Comparison of ENCODE assay signal across 9 mouse cellular contexts in the genomic region with DNA sequence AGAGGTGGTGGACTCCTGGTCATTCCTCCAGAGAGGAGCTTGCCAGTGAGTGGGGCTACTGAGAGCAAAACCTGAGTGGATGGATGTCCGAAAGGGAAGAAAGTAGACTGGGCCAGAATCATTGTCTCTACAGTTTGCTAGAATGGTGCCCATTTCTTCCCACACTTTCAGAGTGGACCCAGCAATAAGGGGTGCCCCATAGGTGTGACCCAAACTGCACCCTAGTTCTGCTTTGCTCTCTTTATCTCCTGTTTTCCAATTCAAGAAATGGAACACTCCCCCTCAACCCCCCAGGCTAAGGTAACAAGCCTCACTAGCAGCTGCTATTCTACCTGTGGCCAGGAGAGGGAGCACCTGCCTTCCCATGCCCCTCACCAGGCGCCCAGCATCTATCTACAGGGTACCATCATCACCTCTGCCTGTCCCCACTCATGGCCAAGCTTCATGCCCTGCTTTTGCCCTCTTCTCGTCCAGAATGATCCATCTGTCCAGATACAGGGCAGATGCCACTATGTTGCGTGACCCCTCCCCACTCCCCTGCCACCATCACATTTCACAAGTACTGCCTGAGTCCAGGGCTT. TPM values are rescaled to one million over a fixed set of nuclear protein-coding genes. Genes with fewer than 3 reads are reported as not detected.
DNase-seq lines count a peak whose midpoint lies in the region; ATAC-seq and TF ChIP-seq lines count a peak whose summit lies in the region.
"Had no signal": no experiment of that assay in that cellular context is flagged by ENCODE, and none has a peak within 500 bp of the region (broad histone marks: within the 10 kb centered on the region; RNA-seq: fewer than 3 reads in every experiment).

No protein-coding gene starts in this region.

- H3K27ac ChIP-seq in embryonic facial prominence, embryonic 14.5 days (replicated peaks; ENCODE audit: low read depth, low read length), result no peak overlapping the region
- no peak overlapping the region for H3K27ac ChIP-seq in hindbrain, embryonic 16.5 days (ENCODE audit: low read depth, low read length)
- H3K27ac ChIP-seq in limb, embryonic 14.5 days (replicated peaks; ENCODE audit: low read depth, low read length), result no peak overlapping the region
- H3K27ac ChIP-seq: embryonic facial prominence, embryonic 15.5 days had no signal

- no peak overlapping the region for H3K4me2 ChIP-seq in embryonic facial prominence, embryonic 14.5 days (ENCODE audit: low read depth, low read length)
- no peak overlapping the region for H3K4me2 ChIP-seq in hindbrain, embryonic 16.5 days (ENCODE audit: low read length)
- H3K4me2 ChIP-seq in limb, embryonic 14.5 days (replicated peaks; ENCODE audit: low read depth, low read length, severe bottlenecking), result no peak overlapping the region
- H3K4me2 ChIP-seq: embryonic facial prominence, embryonic 15.5 days had no signal

- WGBS in embryonic facial prominence, embryonic 14.5 days, result 55% methylated on average over 4 of the region's 4 CpGs
- 58% methylated on average over 4 of the region's 4 CpGs for WGBS in hindbrain, embryonic 16.5 days
- 53% methylated on average over 4 of the region's 4 CpGs for WGBS in limb, embryonic 14.5 days

- H3K27me3 ChIP-seq in embryonic facial prominence, embryonic 14.5 days (replicated peaks; ENCODE audit: control insufficient read depth, insufficient read depth, low read length), result no peaks in the 10 kb centered on the region
- H3K27me3 ChIP-seq in hindbrain, embryonic 16.5 days (replicated peaks; ENCODE audit: control insufficient read depth, insufficient read depth, low read length), result no peaks in the 10 kb centered on the region
- no peaks in the 10 kb centered on the region for H3K27me3 ChIP-seq in limb, embryonic 14.5 days (ENCODE audit: control insufficient read depth, insufficient read depth, low read length)
- H3K27me3 ChIP-seq: embryonic facial prominence, embryonic 15.5 days had no signal

- no peaks in the 10 kb centered on the region for H3K9me3 ChIP-seq in embryonic facial prominence, embryonic 14.5 days (ENCODE audit: control insufficient read depth, low read length)
- no peaks in the 10 kb centered on the region for H3K9me3 ChIP-seq in hindbrain, embryonic 16.5 days (ENCODE audit: control insufficient read depth, low read length)
- no peaks in the 10 kb centered on the region for H3K9me3 ChIP-seq in limb, embryonic 14.5 days (ENCODE audit: control insufficient read depth, low read length)
- H3K9me3 ChIP-seq: embryonic facial prominence, embryonic 15.5 days had no signal

- H3K36me3 ChIP-seq in embryonic facial prominence, embryonic 14.5 days (ENCODE audit: control insufficient read depth, insufficient read depth, low read length), result peaks cover 17% of the 10 kb centered on the region
- no peaks in the 10 kb centered on the region for H3K36me3 ChIP-seq in hindbrain, embryonic 16.5 days (ENCODE audit: control insufficient read depth, insufficient read depth, low read length)
- H3K36me3 ChIP-seq in limb, embryonic 14.5 days (ENCODE audit: control insufficient read depth, insufficient read depth, low read length), result peaks cover 30% of the 10 kb centered on the region

- peak; percentile 72 for ATAC-seq in embryonic facial prominence, embryonic 14.5 days (ENCODE audit: low read depth)
- ATAC-seq in hindbrain, embryonic 16.5 days, result peak; percentile 68
- 0 out of 2 replicates have a peak, but pooled peaks have one; percentile 14 for ATAC-seq in limb, embryonic 14.5 days (ENCODE audit: low FRiP score, low read depth)
- ATAC-seq in monocyte, adult 5-6 weeks (replicated peaks; ENCODE audit: insufficient number of reproducible peaks, low FRiP score, low TSS enrichment, poor library complexity, severe bottlenecking), result peak; percentile 64

- H3K4me3 ChIP-seq in embryonic facial prominence, embryonic 14.5 days (ENCODE audit: low read depth, low read length), result no peak overlapping the region
- H3K4me3 ChIP-seq in hindbrain, embryonic 16.5 days (ENCODE audit: low read length), result no peak overlapping the region
- H3K4me3 ChIP-seq in limb, embryonic 14.5 days (replicated peaks; ENCODE audit: low read length), result no peak overlapping the region
- H3K4me3 ChIP-seq: embryonic facial prominence, embryonic 15.5 days had no signal

- no peaks in the 10 kb centered on the region for H3K4me1 ChIP-seq in embryonic facial prominence, embryonic 14.5 days (ENCODE audit: control insufficient read depth, insufficient read depth, low read length)
- H3K4me1 ChIP-seq in hindbrain, embryonic 16.5 days (ENCODE audit: control insufficient read depth, insufficient read depth, low read depth, low read length), result no peaks in the 10 kb centered on the region
- H3K4me1 ChIP-seq in limb, embryonic 14.5 days (ENCODE audit: control insufficient read depth, insufficient read depth, low read length), result 0 out of 2 replicates have a peak, but pooled peaks cover under 1% of the 10 kb centered on the region

- H3K9ac ChIP-seq in embryonic facial prominence, embryonic 14.5 days (ENCODE audit: low read depth, low read length), result no peak overlapping the region
- no peak overlapping the region for H3K9ac ChIP-seq in hindbrain, embryonic 16.5 days (ENCODE audit: low read depth, low read length)
- H3K9ac ChIP-seq in limb, embryonic 14.5 days (ENCODE audit: low read depth, low read length, severe bottlenecking), result no peak overlapping the region
- H3K9ac ChIP-seq: embryonic facial prominence, embryonic 15.5 days had no signal

- peak; percentile 33 for DNase-seq in ovary, postnatal 14 days (ENCODE audit: low spot score)
- DNase-seq in ovary, postnatal 10 days (ENCODE audit: low spot score), result no peak
- peak; percentile 74 for DNase-seq in ZHBTc4 (ENCODE audit: low read depth, low spot score)
- no peak for DNase-seq in embryonic facial prominence, embryonic 14.5 days (ENCODE audit: low spot score)
- peak; percentile 40 for DNase-seq in limb, embryonic 14.5 days (ENCODE audit: low spot score)
- DNase-seq in yolk sac, embryonic 10.5 days (ENCODE audit: low spot score), result no peak

- TF ChIP-seq POLR2A in limb, embryonic 14.5 days (IDR thresholded peaks at IDR 0.05; ENCODE audit: borderline replicate concordance, extremely low read depth, insufficient read depth, insufficient read length), result no peak

RNA-seq across cellular contexts. Expression of gene Rrm2, which starts 8.8 kb away (rescaled TPM):
- 120 and 138 TPM in 2 replicates for polyA plus RNA-seq in embryonic facial prominence, embryonic 14.5 days (2014; fragmentation: Nextera tagmentation; extraction: Ambion mirVana)
- 54.2 and 66.2 TPM in 2 replicates for polyA plus RNA-seq in hindbrain, embryonic 16.5 days (2015; fragmentation: Nextera tagmentation; extraction: Ambion mirVana)
- 60.6 and 67.2 TPM in 2 replicates for polyA plus RNA-seq in limb, embryonic 14.5 days (2012; rRNA removed)
- polyA plus RNA-seq in limb, embryonic 14.5 days (2014; fragmentation: Nextera tagmentation; extraction: Ambion mirVana), result 128 and 135 TPM in 2 replicates
- 5.4 to 11.1 TPM (median 6.5 TPM) in 3 replicates for total RNA-seq in monocyte, adult 5-6 weeks (2017)

RNA-seq across cellular contexts. Expression of gene Cys1, which starts 35.2 kb away (rescaled TPM):
- polyA plus RNA-seq in embryonic facial prominence, embryonic 14.5 days (2014; fragmentation: Nextera tagmentation; extraction: Ambion mirVana), result 6.1 and 7.1 TPM in 2 replicates
- 1.5 and 1.6 TPM in 2 replicates for polyA plus RNA-seq in hindbrain, embryonic 16.5 days (2015; fragmentation: Nextera tagmentation; extraction: Ambion mirVana)
- polyA plus RNA-seq in limb, embryonic 14.5 days (2012; rRNA removed), result 11.3 and 13.6 TPM in 2 replicates
- 8.9 and 11.2 TPM in 2 replicates for polyA plus RNA-seq in limb, embryonic 14.5 days (2014; fragmentation: Nextera tagmentation; extraction: Ambion mirVana)
- not detected in 3 replicates for total RNA-seq in monocyte, adult 5-6 weeks (2017)

Comparison
In these comparisons a context has a peak if more than half of its experiments do, and no peak if none do; other contexts are left out.
1. DNase-seq: peak in ovary, postnatal 14 days (single experiment), ZHBTc4 (single experiment) and limb, embryonic 14.5 days (single experiment); none in ovary, postnatal 10 days (single experiment), embryonic facial prominence, embryonic 14.5 days (single experiment) and yolk sac, embryonic 10.5 days (single experiment).
2. ATAC-seq: peak in every context shown above with its lines; median percentile 72 in embryonic facial prominence, embryonic 14.5 days; 68 in hindbrain, embryonic 16.5 days; 64 in monocyte, adult 5-6 weeks; 14 in limb, embryonic 14.5 days.